Mouse (Mus musculus) limb, embryonic 13.5 days (tissue): Measurements from ENCODE around the gene Tenm2. TPM values are rescaled to one million over a fixed set of nuclear protein-coding genes. Genes with fewer than 3 reads are reported as not detected.
A peak's percentile ranks its signal among the peaks of the same experiment; 100 is the strongest.

Experiments used
- ATAC-seq: fragments of 200-750 bp; cut with Nextera tagmentation; 2 replicates; pipeline ENCODE4 v1.8.0; 2017; ENCODE audit warnings: low read depth, moderate number of reproducible peaks, moderate TSS enrichment; ENCODE audit not compliant: low FRiP score
- H3K27ac ChIP-seq: fragments of 300-500 bp; sonication (generic); 2 replicates; pipeline ENCODE4 v1.5.1; 2015; ENCODE audit warnings: inconsistent platforms, mild to moderate bottlenecking, moderate library complexity
- H3K27me3 ChIP-seq: fragments of 300-500 bp; sonication (generic); 2 replicates; pipeline ENCODE4 v1.6.1; 2015; ENCODE audit warnings: mild to moderate bottlenecking, inconsistent platforms
- H3K36me3 ChIP-seq: fragments of 300-500 bp; sonication (generic); 2 replicates; pipeline ENCODE4 v1.6.1; 2015; ENCODE audit warnings: inconsistent platforms, mild to moderate bottlenecking, moderate library complexity
- H3K4me1 ChIP-seq: fragments of 300-500 bp; sonication (generic); 2 replicates; pipeline ENCODE4 v1.6.1; 2015; ENCODE audit warnings: inconsistent platforms
- H3K4me2 ChIP-seq: fragments of 300-500 bp; sonication (generic); replicated peaks from 2 replicates; pipeline ENCODE4 v1.6.1; 2015; ENCODE audit warnings: inconsistent platforms, mild to moderate bottlenecking, moderate library complexity
- H3K4me3 ChIP-seq: fragments of 300-500 bp; sonication (generic); 2 replicates; pipeline ENCODE4 v1.5.1; 2015; ENCODE audit warnings: moderate library complexity, mild to moderate bottlenecking, inconsistent platforms
- H3K9ac ChIP-seq: fragments of 300-500 bp; sonication (generic); 2 replicates; pipeline ENCODE4 v1.6.1; 2015; ENCODE audit warnings: mild to moderate bottlenecking, inconsistent platforms
- H3K9me3 ChIP-seq: fragments of 300-500 bp; sonication (generic); 2 replicates; pipeline ENCODE4 v1.6.1; 2016; ENCODE audit warnings: inconsistent platforms
- WGBS: fragments of 180-500 bp; shearing (Covaris S2); methylation state at CpG from one replicate; pipeline ENCODE4 v1.1.7; 2015; 5-methylcytosine and 5-hydroxymethylcytosine counted together
- polyA plus RNA-seq: library from polyadenylated mRNA; unstranded; fragments of >200 nt; fragmentation: Nextera tagmentation; extraction: Ambion mirVana; gene quantifications from 2 replicates; pipeline ENCODE4 v1.2.1, GENCODE M21; 2015

Gene Tenm2
- polyA plus RNA-seq, 1 experiment from 2014 or later = 6.4 TPM

DNA sequence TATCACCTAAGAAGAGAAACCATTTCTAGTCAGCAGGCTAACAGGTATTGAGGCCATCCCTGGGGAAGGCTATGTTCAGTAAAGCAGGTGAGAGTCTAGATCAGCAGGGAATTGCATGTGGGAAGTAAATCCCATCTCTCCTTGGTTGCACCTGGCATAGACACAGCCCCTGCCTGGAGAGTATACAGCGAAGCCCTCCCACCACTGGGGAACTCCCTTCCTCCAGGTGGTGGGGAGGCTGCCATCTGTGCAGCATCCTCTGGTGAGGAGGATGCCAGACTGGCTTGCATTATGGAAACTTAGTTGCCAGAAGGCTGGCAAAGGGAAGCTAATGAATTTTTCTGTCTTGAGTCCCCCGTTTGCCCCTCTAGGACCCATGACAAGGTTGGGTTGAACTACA, 1243.9 kb downstream of the Tenm2 start:
- Histone ChIP-seq H3K4me1 (no peaks in the 10 kb centered on the region), H3K9ac (no peak overlapping the region), H3K9me3 (peaks cover 6% of the 10 kb centered on the region), H3K27me3 (peaks cover 8% of the 10 kb centered on the region), H3K4me2 (no peak overlapping the region), H3K36me3 (no peaks in the 10 kb centered on the region), H3K4me3 (no peak overlapping the region), H3K27ac (no peak overlapping the region)
- 76% methylated on average over 2 of the region's 2 CpGs for WGBS
- no peak for ATAC-seq

DNA sequence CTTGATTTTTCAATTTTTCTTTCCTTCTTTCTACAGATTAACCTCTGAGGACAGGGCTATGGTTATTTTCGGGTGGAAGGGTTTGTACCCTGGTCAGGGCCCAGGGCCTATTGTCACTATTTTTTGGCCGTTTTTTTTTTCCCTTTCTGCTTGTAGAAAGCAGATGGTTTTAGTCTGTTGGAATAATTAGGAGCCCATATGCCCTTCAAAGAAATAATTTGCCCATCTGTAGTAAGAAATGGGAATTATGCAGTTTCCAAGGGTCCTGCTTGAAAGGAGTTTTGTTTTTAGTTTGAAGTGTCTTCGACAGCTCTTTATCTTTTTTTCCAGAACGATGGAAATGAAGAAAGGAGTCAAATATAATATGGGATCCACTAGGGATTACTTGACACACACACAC, 1245.8 kb downstream of the Tenm2 start:
- H3K27ac ChIP-seq = no peak overlapping the region
- H3K9ac ChIP-seq = no peak overlapping the region
- WGBS = 69% methylated on average over 4 of the region's 4 CpGs
- ATAC-seq = no peak
- no peak overlapping the region for H3K4me2 ChIP-seq
- H3K4me3 ChIP-seq = no peak overlapping the region
- H3K9me3 ChIP-seq = no peaks in the 10 kb centered on the region
- H3K27me3 ChIP-seq = peaks cover 23% of the 10 kb centered on the region
- H3K4me1 ChIP-seq = peaks cover 10% of the 10 kb centered on the region
- no peaks in the 10 kb centered on the region for H3K36me3 ChIP-seq

DNA sequence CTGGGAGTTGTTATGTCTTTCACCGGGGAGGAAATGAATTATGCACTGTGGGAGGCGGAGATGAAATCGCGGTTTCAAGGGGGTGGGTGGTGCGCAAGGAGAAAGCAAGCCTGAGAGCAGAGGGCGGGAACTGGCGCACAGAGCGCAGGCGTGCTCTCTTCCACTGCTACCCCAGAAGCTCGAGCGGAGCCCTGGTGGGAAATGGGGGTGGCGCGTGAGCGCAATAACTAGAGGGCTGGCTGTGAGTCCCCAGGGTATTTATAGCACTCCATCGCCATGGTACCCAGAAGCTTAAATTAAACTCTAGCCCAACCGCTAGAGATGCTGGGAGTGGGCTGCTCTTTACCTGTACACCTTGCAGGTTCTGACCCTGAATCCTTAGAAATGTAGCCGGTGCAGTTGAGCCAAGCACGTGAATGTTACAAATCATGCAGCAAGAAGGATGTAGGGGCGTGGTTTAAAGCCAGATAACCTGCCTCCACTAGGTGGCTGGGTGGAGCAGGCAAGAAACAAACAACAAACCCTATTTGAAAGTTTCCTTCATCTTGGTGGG, 1249.8 kb downstream of the Tenm2 start:
- Histone ChIP-seq H3K36me3 (no peaks in the 10 kb centered on the region), H3K27me3 (peaks cover 50% of the 10 kb centered on the region), H3K4me1 (peaks cover 10% of the 10 kb centered on the region), H3K4me3 (peak overlapping the region; percentile 31), H3K9me3 (no peaks in the 10 kb centered on the region), H3K4me2 (peak overlapping the region; percentile 62), H3K9ac (0 out of 2 replicates have a peak overlapping the region, but pooled peaks have one; percentile 2), H3K27ac (no peak overlapping the region)
- ATAC-seq = peak; percentile 73
- WGBS = under 1% methylated on average over 19 of the region's 19 CpGs

DNA sequence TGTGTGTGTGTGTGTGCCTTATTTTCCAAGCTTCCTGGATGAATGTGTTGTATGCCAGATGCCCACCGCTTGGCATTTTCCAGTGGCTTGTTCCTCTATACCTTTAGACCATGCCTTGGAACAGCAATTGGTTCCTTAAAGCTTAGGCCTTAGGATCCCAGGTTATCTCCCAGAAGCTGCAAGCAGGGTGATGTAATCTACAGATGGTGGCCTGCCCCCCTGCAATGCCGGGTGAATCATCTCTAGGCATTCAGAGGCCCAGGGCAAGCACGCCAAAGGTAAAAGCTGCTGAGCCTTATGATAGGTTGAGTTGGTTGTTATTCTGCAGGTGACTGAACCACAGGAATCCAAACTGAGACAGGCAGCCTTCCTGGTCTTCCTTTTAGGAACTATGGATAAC, 1253.0 kb downstream of the Tenm2 start:
- Histone ChIP-seq H3K4me2 (no peak overlapping the region), H3K4me1 (peaks cover 20% of the 10 kb centered on the region), H3K4me3 (no peak overlapping the region), H3K36me3 (no peaks in the 10 kb centered on the region), H3K9me3 (no peaks in the 10 kb centered on the region), H3K9ac (no peak overlapping the region), H3K27ac (no peak overlapping the region), H3K27me3 (peaks cover 76% of the 10 kb centered on the region)
- ATAC-seq = no peak
- WGBS = 86% methylated on average over 3 of the region's 3 CpGs

DNA sequence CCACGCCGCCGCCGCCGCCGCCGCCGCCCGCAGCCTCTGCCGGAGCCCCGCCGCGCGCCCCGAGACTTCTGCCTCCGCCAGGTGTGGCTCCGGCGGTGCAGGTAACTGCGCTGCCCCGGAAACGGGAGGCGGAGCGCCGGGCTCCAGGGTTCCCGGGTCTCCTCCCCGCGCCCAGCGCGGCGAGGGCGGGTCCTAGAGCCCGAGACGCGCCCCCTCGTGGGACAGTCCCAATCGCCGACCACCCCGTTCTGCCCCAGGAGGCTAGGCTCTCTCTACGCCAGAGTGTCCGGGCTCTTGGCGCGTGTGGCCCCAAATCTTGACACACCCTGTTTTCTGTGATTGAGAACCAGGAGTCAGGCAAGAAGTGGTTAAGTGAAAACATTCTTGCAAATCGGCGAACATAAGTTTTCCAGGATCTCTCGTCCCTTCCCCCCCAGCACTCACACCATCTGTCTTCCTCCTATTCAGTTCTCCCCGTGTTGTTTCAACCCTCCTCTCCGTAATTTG, 1255.3 kb downstream of the Tenm2 start, which contains the start of gene Wwc1:
Gene Wwc1, minus strand, starts transcription at position 117 of the 507 bp plus-strand sequence.
- no peaks in the 10 kb centered on the region for H3K36me3 ChIP-seq
- H3K27me3 ChIP-seq = peaks cover 73% of the 10 kb centered on the region
- peak within 1 kb of the TSS; percentile 72 for H3K4me3 ChIP-seq
- H3K4me1 ChIP-seq = peaks cover 10% of the 10 kb centered on the region
- peak within 1 kb of the TSS; percentile 79 for H3K9ac ChIP-seq
- WGBS = 0% methylated on average over 24 of the region's 47 CpGs
- ATAC-seq = peak; percentile 74
- no peak within 1 kb of the TSS for H3K27ac ChIP-seq
- H3K4me2 ChIP-seq = peak within 1 kb of the TSS; percentile 90
- no peaks in the 10 kb centered on the region for H3K9me3 ChIP-seq

DNA sequence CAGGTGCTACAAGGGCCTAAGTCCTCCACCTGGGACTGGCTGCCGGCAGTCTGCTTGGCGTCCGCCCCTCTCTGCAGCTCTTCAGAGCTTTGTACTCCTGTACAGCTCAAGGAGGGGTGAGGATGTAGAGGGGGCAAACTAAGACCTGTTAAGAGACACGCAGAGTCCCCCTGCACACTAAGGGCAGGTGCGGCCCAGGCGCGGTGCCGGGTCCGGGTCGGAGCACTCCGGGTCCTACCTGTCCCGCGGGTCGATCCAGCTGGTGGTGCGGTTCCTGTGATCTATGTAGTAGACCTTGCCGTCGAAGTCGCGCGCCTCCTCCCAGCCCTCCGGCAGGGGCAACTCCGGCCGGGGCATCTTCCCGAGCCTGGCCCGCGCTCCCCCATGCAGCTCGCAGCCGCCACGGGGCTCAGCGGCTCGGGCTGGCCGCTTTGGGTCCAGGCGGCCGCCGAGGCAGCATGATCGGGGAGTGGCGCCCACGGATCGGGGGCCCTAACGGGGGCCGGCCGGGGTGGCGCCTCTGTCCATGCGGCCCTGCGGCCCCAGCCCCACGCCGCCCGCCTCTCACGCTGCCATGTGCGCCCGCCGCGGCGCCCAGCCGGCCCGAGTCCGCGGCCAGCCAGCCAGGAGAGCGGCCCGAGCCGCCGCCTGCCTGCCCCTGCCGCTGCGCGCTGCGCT, 1255.9 kb downstream of the Tenm2 start:
- peaks cover 10% of the 10 kb centered on the region for H3K4me1 ChIP-seq
- H3K27ac ChIP-seq = no peak overlapping the region
- ATAC-seq = peak; percentile 57
- H3K4me2 ChIP-seq = peak overlapping the region; percentile 90
- peaks cover 69% of the 10 kb centered on the region for H3K27me3 ChIP-seq
- peak overlapping the region; percentile 79 for H3K9ac ChIP-seq
- peak overlapping the region; percentile 72 for H3K4me3 ChIP-seq
- WGBS = under 1% methylated on average over 39 of the region's 66 CpGs
- H3K9me3 ChIP-seq = no peaks in the 10 kb centered on the region
- no peaks in the 10 kb centered on the region for H3K36me3 ChIP-seq

DNA sequence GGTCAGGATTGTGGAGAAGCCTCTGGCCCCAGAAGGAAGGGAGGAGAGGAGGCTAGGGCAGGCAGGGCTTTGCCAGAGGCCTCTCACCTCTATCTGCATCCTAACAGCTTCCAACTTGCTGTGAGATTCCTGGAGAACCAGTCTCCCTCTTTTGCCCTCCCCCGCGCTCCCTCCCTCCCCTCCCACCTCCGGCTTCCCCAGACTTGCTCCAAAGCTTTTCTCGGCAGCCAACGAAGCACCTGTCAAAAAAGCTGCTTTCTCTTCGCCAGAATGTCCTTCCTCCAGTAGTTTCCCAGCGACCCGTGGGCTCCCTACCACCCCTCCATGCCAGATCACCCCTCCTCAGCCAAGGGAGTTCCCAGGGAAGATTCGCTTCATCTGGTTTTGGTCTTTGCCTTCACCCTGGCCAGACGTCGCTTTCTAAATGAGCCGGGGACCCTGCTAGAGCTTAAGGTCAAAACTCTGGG, 1256.5 kb downstream of the Tenm2 start:
- Histone ChIP-seq H3K4me2 (peak overlapping the region; percentile 90), H3K9me3 (no peaks in the 10 kb centered on the region), H3K27ac (no peak overlapping the region), H3K9ac (peak overlapping the region; percentile 79), H3K36me3 (no peaks in the 10 kb centered on the region), H3K4me3 (peak overlapping the region; percentile 72), H3K4me1 (peaks cover 10% of the 10 kb centered on the region), H3K27me3 (peaks cover 66% of the 10 kb centered on the region)
- WGBS = 1% methylated on average over 12 of the region's 12 CpGs
- ATAC-seq = no peak

DNA sequence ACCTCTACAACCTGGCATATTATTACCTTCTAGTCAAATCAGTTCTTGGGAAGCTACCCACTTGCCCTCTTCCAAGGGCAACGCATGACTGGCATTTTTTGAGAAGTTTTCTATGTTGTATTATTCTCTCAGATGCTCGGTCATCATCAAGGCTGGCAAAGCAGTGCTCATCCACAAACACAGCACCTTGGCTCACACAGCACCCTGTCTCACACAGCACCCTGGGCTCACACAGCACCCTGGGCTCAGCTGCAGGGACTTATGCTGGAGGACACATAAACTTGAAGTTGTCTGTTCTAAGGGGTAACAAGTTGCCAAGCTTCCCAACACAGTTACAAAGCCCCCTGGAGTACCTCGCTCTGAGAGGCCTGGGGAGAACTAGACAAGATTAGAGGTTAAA, 1258.0 kb downstream of the Tenm2 start:
- Histone ChIP-seq H3K4me1 (peaks cover 10% of the 10 kb centered on the region), H3K36me3 (no peaks in the 10 kb centered on the region), H3K27me3 (peaks cover 59% of the 10 kb centered on the region), H3K4me3 (no peak overlapping the region), H3K4me2 (no peak overlapping the region), H3K9ac (no peak overlapping the region), H3K9me3 (no peaks in the 10 kb centered on the region), H3K27ac (no peak overlapping the region)
- ATAC-seq = no peak
- 78% methylated on average over 3 of the region's 3 CpGs for WGBS

DNA sequence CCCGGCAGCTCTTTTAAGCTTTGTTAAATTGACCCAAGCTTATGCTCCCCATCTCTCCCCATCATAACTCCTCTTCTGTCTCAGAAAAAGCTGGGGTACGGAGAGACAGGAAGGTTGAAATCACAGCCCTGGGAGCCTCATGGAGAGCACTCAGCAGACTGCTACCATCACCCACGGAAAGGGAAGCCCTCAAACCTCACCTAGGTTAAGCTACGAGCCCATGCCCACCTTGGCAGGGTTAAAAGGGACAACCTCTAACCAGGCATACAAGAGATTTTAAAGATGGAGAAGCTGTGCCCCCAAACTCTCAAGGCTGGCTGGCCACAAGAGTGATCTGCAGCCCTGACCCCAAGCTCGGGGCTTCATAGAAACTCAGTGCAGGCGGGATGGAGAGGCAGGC, 1258.7 kb downstream of the Tenm2 start:
- 74% methylated on average over 6 of the region's 6 CpGs for whole genome bisulfite sequencing

DNA sequence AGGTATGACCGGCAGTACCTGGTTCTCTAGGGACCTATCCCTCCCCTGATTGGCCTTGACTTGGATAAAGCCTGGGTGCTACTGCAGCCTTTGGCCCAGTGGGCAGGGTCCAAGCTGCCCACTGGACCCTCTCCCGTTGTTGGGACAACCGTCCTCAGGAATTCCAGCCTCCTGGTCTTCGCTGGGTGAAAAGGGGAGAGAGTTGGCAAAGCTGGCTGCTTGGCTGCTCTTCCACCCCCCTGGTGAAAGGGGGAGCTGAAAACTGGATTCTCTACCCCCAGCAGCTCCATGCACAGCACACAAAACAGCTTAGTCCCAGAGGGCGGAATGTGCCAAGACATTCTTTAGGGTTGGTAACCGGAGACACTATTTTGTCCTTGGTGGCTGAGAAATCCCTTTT, 1259.3 kb downstream of the Tenm2 start:
- no peak overlapping the region for H3K27ac ChIP-seq
- H3K4me3 ChIP-seq = no peak overlapping the region
- H3K4me1 ChIP-seq = peaks cover 10% of the 10 kb centered on the region
- 58% methylated on average over 6 of the region's 6 CpGs for WGBS
- ATAC-seq = no peak
- no peaks in the 10 kb centered on the region for H3K9me3 ChIP-seq
- H3K4me2 ChIP-seq = no peak overlapping the region
- peaks cover 46% of the 10 kb centered on the region for H3K27me3 ChIP-seq
- H3K36me3 ChIP-seq = no peaks in the 10 kb centered on the region
- no peak overlapping the region for H3K9ac ChIP-seq

More for the DNA sequence above, 1258.7 kb downstream of the Tenm2 start:
- Histone ChIP-seq H3K4me3 (no peak overlapping the region), H3K9me3 (no peaks in the 10 kb centered on the region), H3K27ac (no peak overlapping the region), H3K9ac (no peak overlapping the region), H3K27me3 (peaks cover 52% of the 10 kb centered on the region), H3K36me3 (no peaks in the 10 kb centered on the region), H3K4me1 (peaks cover 10% of the 10 kb centered on the region), H3K4me2 (peak overlapping the region; percentile 5; the same call in 1 of the 2 replicates)
- no peak for ATAC-seq

DNA sequence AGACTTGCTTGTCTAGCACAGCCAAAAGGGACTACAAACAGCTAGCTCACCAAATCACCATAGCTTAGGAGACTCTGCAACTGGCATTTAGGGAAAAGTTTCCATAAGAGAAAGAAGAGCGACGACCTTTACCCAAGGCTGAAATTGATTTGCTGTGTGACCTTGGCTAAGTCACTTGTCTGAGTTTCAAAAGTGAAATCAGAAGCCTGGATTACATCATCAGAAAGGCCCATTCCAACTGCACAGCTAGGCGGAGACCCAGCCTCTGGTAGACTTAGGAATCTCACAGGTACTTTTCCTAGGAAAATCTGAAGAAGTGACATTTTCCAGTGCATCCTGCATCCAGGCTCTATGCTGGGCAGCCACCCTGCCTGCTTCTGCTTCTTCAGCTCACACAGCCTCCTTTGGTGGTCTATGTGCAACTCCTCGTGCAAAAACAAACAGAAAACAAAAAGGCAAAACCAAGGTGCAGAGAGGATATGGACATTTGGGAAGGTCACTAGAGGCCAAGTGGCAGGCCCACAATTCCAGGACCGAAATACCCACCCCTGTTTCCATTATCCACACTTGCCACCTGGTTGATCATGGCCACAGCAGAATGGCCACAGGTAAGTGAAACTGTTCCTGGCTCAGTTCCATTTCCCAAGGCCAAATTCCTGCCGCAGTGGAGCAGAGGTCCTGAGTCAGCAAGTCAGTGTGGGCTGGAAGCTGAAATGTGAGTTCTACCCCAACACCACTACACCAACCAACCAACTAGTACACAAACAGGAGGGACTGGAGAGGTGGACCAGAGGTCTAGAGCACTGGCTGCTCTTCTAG, 1260.9 kb downstream of the Tenm2 start:
- no peak for ATAC-seq
- H3K27ac ChIP-seq = no peak overlapping the region
- WGBS = 83% methylated on average over 6 of the region's 6 CpGs
- H3K4me2 ChIP-seq = no peak overlapping the region
- H3K9me3 ChIP-seq = no peaks in the 10 kb centered on the region
- H3K4me1 ChIP-seq = peaks cover 10% of the 10 kb centered on the region
- no peaks in the 10 kb centered on the region for H3K36me3 ChIP-seq
- H3K9ac ChIP-seq = no peak overlapping the region
- H3K27me3 ChIP-seq = peaks cover 35% of the 10 kb centered on the region
- H3K4me3 ChIP-seq = no peak overlapping the region

DNA sequence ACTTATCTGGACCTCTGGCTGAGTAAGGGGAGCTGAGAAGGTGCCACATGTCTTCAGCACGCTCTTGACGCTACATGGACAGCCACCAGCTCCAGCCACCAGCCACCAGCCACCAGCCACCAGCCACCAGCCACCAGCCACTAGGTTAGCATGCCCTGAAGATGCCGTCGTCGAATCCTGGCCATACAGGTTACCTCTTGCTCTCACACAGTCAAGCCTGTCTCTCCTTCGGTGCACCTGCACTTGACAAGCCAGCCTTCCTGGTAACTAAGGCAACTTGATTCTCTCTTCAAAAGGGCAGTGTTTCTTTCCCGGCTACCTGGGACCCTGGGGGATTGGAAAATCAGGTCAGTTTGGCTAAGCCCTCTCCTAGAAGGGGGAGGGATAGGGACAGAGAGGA, 1262.6 kb downstream of the Tenm2 start:
- H3K27me3 ChIP-seq = peaks cover 18% of the 10 kb centered on the region
- H3K4me1 ChIP-seq = no peaks in the 10 kb centered on the region
- H3K4me2 ChIP-seq = no peak overlapping the region
- peak overlapping the region; percentile 13; the same call in 1 of the 2 replicates for H3K9ac ChIP-seq
- no peak overlapping the region for H3K27ac ChIP-seq
- ATAC-seq = no peak
- WGBS = 49% methylated on average over 7 of the region's 7 CpGs
- no peak overlapping the region for H3K4me3 ChIP-seq
- H3K9me3 ChIP-seq = no peaks in the 10 kb centered on the region
- H3K36me3 ChIP-seq = no peaks in the 10 kb centered on the region
